Mouse (Mus musculus) gastrocnemius, adult 2 months (tissue): ENCODE data around the gene Rhox6. TPM values are rescaled to one million over a fixed set of nuclear protein-coding genes. Genes with fewer than 3 reads are reported as not detected.
A peak's percentile ranks its signal among the peaks of the same experiment; 100 is the strongest.
"Not testable (repeated sequence)": the region's sequence is repeated elsewhere in the genome, so short reads cannot be mapped to it uniquely, and the experiment has no call there.

Experiments
- DNase-seq: peaks from one replicate; pipeline ENCODE4 v3.0.0; 2022
- H3K27ac ChIP-seq: fragments of 200-600 bp; 2 replicates; pipeline ENCODE4 v1.8.1; 2022; ENCODE audit warnings: mild to moderate bottlenecking
- H3K4me3 ChIP-seq: fragments of 200-600 bp; 2 replicates; pipeline ENCODE4 v1.8.1; 2022; ENCODE audit warnings: mild to moderate bottlenecking, moderate library complexity
- CTCF ChIP-seq: fragments of 200-600 bp; IDR thresholded peaks from 2 replicates; pipeline ENCODE4 v1.8.1; 2022; ENCODE audit warnings: antibody characterized with exemption, mild to moderate bottlenecking, moderate library complexity
- intact Hi-C: fragments of 180-260 bp; cut with DNase I; formaldehyde crosslinking; loops from one replicate; pipeline ENCODE4 v1.15.1; 2025
- long read RNA-seq, 2 experiments: library from polyadenylated mRNA; stranded (forward); transcript quantifications; one replicate each; pipeline ENCODE4 v2.0.0; 2021
- total RNA-seq, 2 experiments: library from RNA; stranded (reverse); gene quantifications; 2 replicates each; pipeline ENCODE4 v1.2.3; 2021

Gene Rhox6
- not detected for total RNA-seq
- long read RNA-seq, experiment 1 = 0 reads
- long read RNA-seq, experiment 2 = 0 reads

GRCm38 (mm10) chrX:37826610-37827009 is at the start of gene Rhox6:
Gene Rhox6 (plus strand): TSS chrX:37826910.
- H3K4me3 ChIP-seq, H3K27ac ChIP-seq: not testable (repeated sequence)

GRCm38 (mm10) chrX:37807286-37808080 is 19.2 kb upstream of the Rhox6 start:
- Histone ChIP-seq H3K4me3 (no peak overlapping the region), H3K27ac (no peak overlapping the region)
- no peak for DNase-seq
- intact Hi-C loops = no loop called here
- peak; percentile 21; the same call in 1 of the 2 replicates for TF ChIP-seq CTCF

More at GRCm38 (mm10) chrX:37826610-37827009, at the start of gene Rhox6:
- DNase-seq, intact Hi-C loops: not testable (repeated sequence)

- peak; percentile 5; the same call in 1 of the 2 replicates for TF ChIP-seq CTCF
- intact Hi-C loops = no loop called here
- no peak for DNase-seq
- no peak overlapping the region for H3K4me3 ChIP-seq
- no peak overlapping the region for H3K27ac ChIP-seq
Measured at GRCm38 (mm10) chrX:37809396-37809795, 17.3 kb upstream of the Rhox6 start.

DNA sequence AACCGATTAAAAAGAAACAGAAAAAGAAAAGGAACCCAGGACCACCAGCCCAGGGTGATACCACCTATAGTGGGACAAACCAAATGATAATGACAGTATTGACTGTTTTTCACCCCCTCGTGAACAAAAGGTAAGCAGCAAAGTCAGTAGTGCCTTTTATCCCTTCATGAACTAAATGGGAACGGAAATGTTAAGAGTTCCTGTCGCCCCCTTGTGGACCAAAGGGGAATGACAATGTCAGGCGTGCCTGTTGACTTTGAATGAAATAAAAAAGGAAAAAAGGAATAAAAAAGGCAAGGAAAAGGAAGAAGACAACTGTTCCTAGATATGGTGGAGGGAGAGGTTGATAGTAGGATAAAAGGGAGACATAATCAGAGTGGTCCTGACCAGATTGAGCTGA is 15.5 kb upstream of the Rhox6 start:
- Histone ChIP-seq H3K4me3 (no peak overlapping the region), H3K27ac (no peak overlapping the region)
- TF ChIP-seq CTCF = peak; percentile 74
- DNase-seq = peak; percentile 25
- intact Hi-C loops = no loop called here

DNA sequence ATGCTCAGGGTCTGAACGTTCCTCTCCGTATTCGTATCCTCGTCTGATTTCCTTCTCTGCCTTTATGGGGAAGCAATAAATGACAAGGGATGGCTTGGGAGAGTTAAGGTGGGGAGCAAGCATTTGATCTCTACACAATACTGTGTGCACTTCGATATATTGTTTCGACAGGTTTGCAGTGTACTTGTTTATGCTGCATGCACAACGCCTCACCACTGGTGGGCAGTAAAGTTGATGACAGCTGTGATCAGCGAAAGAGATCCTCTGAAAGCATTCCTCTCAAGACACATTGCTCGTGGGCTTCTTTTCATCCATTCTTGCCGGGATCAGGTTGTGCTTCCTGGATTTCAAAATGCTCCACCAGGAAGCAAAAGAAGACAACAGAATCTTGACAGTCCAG is 11.0 kb upstream of the Rhox6 start:
- no peak for DNase-seq
- TF ChIP-seq CTCF = 0 out of 2 replicates have a peak, but pooled peaks have one; percentile 2
- Histone ChIP-seq H3K27ac (no peak overlapping the region), H3K4me3 (no peak overlapping the region)
- intact Hi-C loops = no loop called here

- H3K27ac ChIP-seq, intact Hi-C loops, DNase-seq, H3K4me3 ChIP-seq: not testable (repeated sequence)
Measured at GRCm38 (mm10) chrX:37831386-37831785, 4.7 kb downstream of the Rhox6 start, which contains the start of gene Rhox7a. Gene Rhox7a (plus strand): TSS chrX:37831686.

- intact Hi-C loops = no loop called here
- TF ChIP-seq CTCF = no peak
- H3K27ac ChIP-seq = no peak overlapping the region
- no peak overlapping the region for H3K4me3 ChIP-seq
- DNase-seq = no peak
Measured at GRCm38 (mm10) chrX:37871641-37872040, 44.9 kb downstream of the Rhox6 start.

DNA sequence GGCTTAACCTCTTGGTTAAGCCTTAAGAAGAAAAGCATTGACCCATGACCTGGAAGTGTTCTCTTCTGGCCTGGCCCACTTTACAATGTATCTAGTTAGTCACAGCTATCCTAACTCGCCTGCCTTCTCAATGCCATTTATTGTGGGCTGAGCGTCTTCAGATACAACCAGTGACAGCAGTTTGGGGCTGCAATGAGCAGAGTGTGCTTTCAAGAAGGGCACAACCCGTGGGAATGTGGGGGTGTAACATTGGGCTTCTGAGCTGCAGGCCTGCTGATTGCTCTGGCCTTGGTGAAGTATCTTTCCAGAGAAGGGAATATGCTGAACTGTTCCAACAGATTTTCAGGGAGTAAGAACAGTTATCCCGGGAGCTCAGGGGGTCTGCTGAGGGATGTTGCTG is 52.1 kb downstream of the Rhox6 start, which contains the start of gene Rhox8:
Gene Rhox8, minus strand, starts transcription at position 101 of the 400 bp plus-strand sequence.
- intact Hi-C loops = no loop called here
- TF ChIP-seq CTCF = no peak
- no peak within 1 kb of the TSS for H3K27ac ChIP-seq
- H3K4me3 ChIP-seq = no peak within 1 kb of the TSS
- no peak for DNase-seq

Other genes with a start within 250 kb of the Rhox6 start
- not detected for gene Rhox3f, start 245.9 kb upstream of the Rhox6 start, total RNA-seq
- not detected for gene Rhox4f, start 219.2 kb upstream of the Rhox6 start, total RNA-seq
- not detected for gene Rhox3g, start 198.3 kb upstream of the Rhox6 start, total RNA-seq
- gene Rhox2g, start 183.4 kb upstream of the Rhox6 start, total RNA-seq = not detected
- gene Rhox4g, start 175.6 kb upstream of the Rhox6 start, total RNA-seq = not detected
- not detected for gene Rhox3h, start 158.1 kb upstream of the Rhox6 start, total RNA-seq
- gene Rhox2h, start 153.6 kb upstream of the Rhox6 start, total RNA-seq = not detected
- gene Rhox5, start 22.1 kb upstream of the Rhox6 start, total RNA-seq = not detected
- gene Rhox7a, start 4.8 kb downstream of the Rhox6 start, total RNA-seq = not detected
- not detected for gene Rhox8, start 52.0 kb downstream of the Rhox6 start, total RNA-seq
- not detected for gene Rhox7b, start 70.3 kb downstream of the Rhox6 start, total RNA-seq
- gene Rhox9, start 74.9 kb downstream of the Rhox6 start, total RNA-seq = not detected
- not detected for gene Btg1-ps1, start 191.9 kb downstream of the Rhox6 start, total RNA-seq
- gene Btg1-ps2, start 216.2 kb downstream of the Rhox6 start, total RNA-seq = not detected
- gene Rhox10, start 239.6 kb downstream of the Rhox6 start, total RNA-seq = not detected